Mouse (Mus musculus) CH12F3 (cell line): ENCODE data around the gene Rbfox3.

ENCODE experiments used
- in situ Hi-C: fragments of 300-500 bp; cut with MboI; formaldehyde crosslinking; loops from 2 replicates; pipeline ENCODE4 v1.14.3; 2020; ENCODE audit warnings: low sequenced_read_pairs

The Rbfox3 gene

GRCm38 (mm10) chr11:118486881-118487772 is 424.3 kb downstream of the Rbfox3 start:
- in situ Hi-C loops = no loop called here

GRCm38 (mm10) chr11:118486281-118486680 is 425.1 kb downstream of the Rbfox3 start:
- in situ Hi-C loops = no loop called here

- in situ Hi-C loops = no loop called here
These were observed 425.6 kb downstream of the Rbfox3 start for GRCm38 (mm10) chr11:118485780-118486179.

DNA sequence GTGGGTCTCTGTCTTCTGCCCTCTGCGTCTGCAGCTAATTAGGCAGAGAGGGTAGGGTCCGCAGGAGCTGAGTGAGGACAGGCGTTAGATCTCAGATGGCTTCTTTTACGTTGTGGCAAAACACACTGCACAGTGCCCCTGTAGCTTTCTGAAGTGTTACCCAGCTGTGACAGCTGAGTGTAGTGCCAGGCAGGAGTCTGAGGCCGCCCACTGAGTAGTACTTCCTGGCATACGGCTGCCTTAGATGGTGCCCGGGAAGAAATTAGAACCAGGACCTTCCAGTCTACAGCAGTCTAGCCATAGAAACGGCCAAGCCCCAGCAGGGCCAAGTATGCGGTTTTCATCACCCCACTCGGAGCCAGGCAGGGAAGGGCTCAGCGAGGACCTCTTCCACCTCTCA is 426.1 kb downstream of the Rbfox3 start:
- in situ Hi-C loops = no loop called here

- in situ Hi-C loops = no loop called here
These were observed 427.2 kb downstream of the Rbfox3 start for GRCm38 (mm10) chr11:118484169-118484568.

DNA sequence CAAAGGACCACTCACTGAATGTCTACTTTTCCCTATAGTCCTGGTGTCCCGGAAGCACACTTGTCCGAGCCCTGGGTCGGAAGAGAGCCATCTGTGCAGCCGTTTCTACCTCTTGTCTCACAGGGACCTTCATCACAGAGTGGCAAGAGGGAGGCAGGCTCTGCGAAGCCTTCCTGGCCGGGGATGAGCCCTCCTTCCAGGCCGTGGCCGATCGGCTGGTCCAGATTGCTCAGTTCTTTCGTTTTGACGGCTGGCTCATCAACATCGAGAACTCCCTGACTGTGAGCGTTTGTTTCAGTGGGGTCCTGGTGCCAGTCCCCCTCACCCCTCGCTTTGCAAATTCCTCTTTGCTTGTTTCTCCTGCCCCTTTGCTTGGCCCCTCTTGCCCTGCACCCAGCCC is 429.6 kb downstream of the Rbfox3 start:
- in situ Hi-C loops = no loop called here

GRCm38 (mm10) chr11:118481231-118481630 is 430.2 kb downstream of the Rbfox3 start:
- in situ Hi-C loops = no loop called here

GRCm38 (mm10) chr11:118479776-118480175 is 431.6 kb downstream of the Rbfox3 start:
- in situ Hi-C loops = no loop called here

GRCm38 (mm10) chr11:118476396-118477373 is 434.7 kb downstream of the Rbfox3 start, which contains the start of gene Engase:
TSS of gene Engase (plus strand) at chr11:118476829.
- in situ Hi-C loops = no loop called here

DNA sequence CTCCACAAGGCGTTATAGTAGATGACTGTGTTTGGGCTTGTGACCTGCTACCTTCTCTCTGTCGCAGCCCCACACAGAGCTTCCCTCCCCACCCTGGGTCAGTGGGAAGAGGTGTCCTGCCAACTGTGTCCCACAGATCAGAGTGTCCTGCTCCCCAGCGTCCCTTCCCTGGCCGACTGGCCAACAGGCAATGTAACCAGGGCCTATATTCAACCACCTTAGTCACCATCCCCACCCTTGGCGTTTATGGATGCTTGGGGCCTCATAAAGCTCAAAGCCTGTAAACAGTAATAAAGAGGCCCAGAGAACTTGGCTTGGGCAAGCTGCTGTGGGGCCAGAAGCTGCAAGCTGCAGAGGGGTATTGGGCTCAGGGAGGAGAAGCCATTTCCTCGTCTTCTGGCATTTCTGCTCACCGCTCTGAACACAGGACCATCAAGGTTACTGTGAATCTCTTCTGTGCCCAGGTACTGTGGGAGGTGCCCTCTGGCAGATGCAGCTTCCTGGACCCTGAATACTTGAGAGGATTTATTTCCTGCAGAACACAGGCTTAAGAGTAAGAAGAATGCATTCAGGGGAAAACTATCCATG is 435.8 kb downstream of the Rbfox3 start:
- in situ Hi-C loops = no loop called here

DNA sequence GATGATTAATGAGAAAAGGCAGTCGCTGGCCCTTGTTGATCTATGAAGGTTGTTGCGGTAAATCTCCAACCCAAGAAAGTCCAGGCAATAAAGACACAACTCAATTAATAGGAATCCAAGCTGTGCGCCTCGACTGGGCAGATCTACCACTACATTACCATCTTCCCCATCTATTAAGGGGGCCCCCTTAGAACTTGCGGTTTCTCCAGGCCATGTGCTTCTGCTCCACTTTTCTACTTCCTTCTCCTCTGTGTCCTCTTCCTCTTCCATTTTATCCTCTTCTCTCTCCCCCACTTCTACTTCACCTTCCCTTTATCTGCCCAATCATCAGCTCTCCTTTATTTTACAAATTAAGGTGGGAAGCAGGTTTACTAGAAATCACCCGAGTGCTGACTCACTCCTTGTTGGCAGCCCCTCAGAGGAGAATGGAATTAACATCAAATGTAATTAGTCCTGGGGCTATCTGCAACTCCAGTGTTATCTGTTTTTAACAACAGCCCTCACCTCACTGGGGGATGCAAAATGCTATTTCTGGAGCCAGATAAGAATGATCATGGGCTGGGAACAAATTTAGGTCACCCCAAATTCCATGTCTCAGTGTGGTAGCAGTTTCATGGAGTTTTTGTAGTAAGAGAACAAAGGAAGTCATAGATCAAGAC is 437.4 kb downstream of the Rbfox3 start:
- in situ Hi-C loops = no loop called here

GRCm38 (mm10) chr11:118473161-118473560 is 438.2 kb downstream of the Rbfox3 start:
- in situ Hi-C loops = no loop called here

- in situ Hi-C loops = no loop called here
These were observed 439.7 kb downstream of the Rbfox3 start for GRCm38 (mm10) chr11:118471676-118472075.

DNA sequence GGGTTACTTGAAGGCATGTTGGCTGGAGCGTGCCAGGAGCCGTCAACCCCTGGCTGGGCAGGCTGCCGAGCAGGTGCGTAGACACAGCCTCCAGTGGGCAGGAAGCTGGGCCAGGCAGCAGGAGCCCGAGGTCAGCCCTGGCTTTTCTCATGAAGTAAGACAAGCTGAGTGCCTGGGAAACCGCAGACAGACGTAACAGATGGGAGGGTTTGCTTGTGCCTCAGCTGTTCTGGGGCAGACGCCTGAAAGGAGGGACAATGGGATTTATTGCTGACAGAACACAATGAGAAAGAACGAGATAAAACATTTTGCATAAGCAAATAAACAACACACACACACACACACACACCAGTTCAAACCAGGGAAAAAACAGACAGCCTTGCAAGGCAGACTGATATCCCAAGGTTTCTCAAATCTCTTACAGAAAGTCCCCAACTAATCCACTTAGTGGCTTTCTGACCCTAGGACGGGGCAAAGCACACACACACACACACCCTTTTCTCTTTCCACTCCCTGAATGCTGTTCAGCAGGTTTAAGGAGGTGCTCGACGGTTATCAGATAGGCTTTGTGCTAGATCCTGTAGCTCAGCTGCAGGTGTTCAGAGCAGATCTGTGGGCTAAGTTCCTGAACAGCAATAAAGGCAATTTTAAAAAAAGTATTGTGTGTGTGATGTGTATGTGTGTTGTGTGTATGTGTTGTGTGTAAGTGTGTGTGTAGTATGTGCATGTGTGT is 441.0 kb downstream of the Rbfox3 start:
- in situ Hi-C loops = no loop called here

DNA sequence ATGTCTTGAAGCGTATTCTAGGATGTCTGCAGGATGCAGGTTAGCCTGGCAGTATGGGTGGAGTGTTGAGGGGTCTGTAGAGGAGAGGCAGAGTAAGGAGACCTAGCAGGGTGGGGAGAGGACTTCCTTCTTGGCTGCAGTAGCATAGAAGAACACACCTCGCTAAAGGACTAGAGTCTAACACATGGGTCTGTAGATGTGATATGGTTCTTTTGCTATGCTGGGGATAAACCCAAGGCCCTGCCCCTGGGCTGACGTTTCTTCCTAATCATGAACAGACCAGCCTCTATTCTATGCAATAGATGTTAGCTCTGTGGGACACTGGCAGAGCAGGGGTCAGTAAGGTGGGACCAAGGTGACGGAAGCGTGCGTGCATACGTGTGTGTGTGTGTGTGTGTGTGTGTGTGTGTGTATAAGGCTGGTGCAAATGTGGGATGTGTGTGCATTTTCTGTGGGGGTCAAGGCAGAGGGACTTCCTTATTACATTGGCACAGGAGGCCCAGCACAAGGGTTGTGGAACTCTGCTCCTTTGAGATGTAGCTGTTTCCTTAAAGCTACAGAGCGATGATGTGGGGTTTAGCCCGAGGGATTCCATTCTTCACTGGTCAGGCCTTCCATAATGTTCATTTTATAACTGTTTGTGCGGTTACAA is 441.8 kb downstream of the Rbfox3 start:
- in situ Hi-C loops = no loop called here

DNA sequence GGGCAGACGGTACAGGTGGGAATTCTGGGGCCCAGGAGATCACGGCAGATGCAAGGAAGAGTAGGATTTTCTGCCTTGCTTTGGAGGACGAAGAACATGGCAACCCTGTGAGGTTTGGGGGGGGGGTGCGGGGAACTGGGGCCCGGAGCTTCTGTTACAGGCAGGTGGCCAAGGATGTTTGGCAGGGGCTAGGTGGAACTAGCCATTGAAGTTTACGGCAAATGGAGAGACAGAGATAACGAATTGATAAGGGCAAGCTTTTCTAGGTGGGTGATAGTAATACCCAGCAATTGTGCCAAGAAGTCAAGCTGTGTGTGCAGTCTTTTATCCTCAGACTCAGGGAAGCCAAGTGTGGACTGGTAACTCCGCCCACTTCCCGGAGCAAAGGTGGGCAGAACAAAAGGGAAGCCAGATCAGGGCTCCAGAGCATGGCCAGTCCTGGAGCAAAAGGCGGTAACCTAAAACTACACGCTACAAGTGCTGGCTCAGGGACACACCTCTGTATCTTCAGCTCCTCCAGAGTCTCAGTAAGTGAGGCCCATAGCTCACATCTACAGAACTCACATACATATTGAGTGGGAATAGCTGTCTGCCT is 443.9 kb downstream of the Rbfox3 start:
- in situ Hi-C loops = no loop called here

GRCm38 (mm10) chr11:118460280-118460679 is 451.1 kb downstream of the Rbfox3 start:
- in situ Hi-C loops = no loop called here

DNA sequence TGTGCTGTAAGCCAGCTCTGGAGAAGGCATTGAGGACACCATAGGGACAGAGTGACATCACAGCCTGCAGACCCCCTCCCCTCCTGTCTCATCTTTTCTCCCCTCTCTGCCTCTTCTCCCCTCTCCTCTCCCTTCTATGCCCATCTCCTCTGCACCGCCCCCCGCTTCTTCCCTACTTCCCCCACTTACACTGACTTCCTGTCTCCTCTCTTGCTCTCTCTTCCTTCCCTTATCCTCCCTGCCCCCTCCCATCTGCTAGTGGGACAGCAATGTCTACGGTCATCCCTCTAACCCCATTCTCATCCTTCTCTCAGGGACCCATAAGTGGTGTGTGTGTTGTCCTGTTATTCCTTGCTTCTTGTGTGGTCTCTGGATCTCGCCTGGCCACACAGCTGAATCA is 451.9 kb downstream of the Rbfox3 start:
- in situ Hi-C loops = no loop called here

GRCm38 (mm10) chr11:118459051-118459450 is 452.3 kb downstream of the Rbfox3 start:
- in situ Hi-C loops = no loop called here
